Mouse (Mus musculus) megakaryocyte, adult 5-6 weeks (primary cell): Measurements from ENCODE around the gene Klf15. TPM values are rescaled to one million over a fixed set of nuclear protein-coding genes. Genes with fewer than 3 reads are reported as not detected.

Experiments used
- ATAC-seq: 2 replicates; pipeline ENCODE4 v1.8.0; 2016; ENCODE audit warnings: mild to moderate bottlenecking, inconsistent platforms; ENCODE audit not compliant: poor library complexity, severe bottlenecking
- total RNA-seq, 2 experiments: library from RNA; stranded (forward) in 1 of 2; stranded (reverse) in 1 of 2; fragments of 153-499, 151-499 nt in 1 of 2; fragments of 221-1000, 200-1000 nt in 1 of 2; gene quantifications; 2 replicates each; pipeline versions ENCODE4 v1.2.3 to v1.2.4; 2015 to 2017

Gene Klf15
- total RNA-seq, 2 experiments from 2014 or later, result not detected

DNA sequence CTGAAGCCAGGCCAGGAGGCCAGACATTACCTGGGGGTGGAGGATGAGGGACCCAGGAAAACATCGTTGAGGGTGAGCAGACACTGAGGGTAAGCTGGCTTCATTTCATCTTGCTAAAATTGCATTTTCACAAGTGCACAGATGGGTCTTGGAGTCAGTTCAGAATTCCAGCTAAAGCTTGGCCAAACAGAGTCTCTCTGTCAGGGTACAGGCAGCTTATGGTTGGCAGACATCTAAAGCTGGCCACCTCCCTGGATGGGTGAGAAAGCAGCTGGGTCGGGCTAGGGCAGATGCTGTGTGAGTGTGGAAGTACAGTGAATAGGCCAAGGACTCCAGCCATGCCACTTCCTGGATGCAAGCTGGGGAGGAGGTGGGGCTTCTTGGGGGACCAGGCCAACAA lies 28.6 kb downstream of the Klf15 start:
- ATAC-seq, result no peak

DNA sequence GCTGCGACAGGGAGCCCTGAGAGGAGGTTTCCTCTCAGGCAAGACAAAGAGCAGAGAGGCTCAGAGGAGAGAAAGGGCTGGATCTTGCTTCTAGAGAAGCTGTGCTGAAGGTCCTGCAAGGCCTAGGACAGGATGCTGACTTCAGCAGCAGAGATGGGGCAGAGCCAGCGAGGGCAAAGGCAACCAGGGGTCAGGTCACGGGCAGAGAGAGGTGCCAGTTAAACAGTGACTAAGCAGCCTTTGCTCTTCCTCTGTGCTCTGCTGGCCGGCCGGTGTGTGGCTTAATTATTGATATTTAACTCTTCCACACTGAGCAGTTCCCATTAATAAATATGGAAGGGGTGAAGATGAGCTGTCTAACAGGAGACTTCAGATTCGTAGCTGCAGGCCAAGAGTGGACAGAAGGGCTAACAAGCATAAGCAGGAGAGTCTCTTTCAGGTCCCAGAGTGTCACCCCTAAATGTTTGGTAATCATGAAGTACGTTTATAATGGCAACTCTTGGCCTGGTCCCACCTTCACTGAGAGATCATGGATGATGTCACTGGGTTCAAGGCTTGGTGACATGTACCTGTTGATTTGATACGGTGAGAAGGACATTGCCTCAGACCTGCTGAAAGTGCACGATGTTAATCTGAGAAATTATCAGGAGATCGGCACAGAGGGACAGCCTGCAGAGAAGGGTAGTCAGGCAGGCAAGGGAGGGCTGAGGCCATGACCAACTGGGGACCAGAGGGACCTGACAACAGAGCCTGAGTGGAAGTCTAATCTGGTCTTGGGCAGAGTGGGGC lies 29.8 kb downstream of the Klf15 start:
- ATAC-seq, result no peak

DNA sequence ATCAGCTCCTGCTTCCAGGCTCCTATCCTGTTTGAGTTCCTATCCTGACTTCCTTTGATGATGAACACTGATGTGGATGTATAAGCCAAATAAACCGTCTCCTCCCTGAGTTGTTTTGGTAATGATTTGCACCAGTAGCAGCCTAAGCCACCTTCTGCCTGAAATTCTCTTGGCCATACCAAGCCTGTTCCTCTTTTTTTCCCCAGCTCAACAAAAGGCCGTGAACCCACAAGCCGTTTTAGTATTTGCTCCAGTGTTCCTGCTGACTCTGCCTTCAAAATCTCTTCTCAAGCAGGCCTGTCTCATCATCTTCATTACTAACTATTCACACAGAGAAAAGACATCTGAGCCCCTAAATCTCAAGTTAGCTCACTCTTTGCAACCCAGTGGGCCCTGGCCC lies 31.8 kb downstream of the Klf15 start:
- ATAC-seq, result no peak

DNA sequence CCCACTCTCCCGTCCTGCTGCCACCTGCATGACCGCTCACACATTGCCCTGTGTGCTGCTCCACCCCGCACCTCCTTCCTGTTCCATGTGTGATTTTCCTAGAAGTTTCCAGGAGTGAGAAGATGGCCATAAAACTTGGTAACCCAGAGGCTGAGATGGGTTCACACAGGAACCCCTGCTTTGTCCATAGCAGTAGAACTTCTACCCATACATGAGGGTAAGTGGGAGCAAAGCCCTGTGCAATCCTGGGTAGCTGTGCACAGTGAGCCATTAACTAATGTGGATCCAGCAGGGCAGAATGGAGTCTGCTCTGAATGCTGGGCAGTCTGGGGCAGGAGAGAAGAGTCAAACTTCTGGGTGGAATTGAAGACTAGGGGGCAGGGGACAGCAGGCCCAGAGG lies 32.2 kb downstream of the Klf15 start:
- no peak for ATAC-seq

DNA sequence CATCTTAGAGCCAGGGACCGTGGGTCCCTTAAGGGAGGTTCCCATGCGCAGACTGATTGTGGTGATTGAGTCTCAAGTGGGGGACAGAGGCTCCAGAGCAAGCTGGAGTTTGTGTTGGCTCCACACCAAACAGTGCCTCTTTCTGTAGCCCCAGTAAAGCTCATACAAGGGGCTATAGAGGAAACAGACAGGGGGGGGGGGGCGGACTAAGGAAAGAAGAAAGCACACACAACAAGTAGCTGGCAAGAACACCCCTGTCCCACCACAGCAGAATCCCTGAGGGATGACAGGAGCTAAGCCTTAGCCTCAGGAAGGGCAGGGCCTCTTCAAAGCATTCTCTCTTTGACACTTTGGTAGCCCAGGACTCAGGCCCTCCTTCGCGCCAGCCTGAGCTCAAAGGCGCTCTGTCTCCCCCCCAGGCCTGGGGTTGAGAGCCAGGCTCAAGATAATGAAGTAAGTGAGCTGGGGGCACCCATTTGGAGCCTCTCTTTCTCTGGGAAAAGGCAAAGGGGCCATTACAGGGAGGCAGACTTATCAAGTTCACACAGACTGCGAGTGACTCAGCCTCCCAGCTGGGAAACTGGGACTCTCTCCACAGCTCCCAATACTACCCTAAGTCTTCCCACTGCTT lies 33.0 kb downstream of the Klf15 start:
- no peak for ATAC-seq

DNA sequence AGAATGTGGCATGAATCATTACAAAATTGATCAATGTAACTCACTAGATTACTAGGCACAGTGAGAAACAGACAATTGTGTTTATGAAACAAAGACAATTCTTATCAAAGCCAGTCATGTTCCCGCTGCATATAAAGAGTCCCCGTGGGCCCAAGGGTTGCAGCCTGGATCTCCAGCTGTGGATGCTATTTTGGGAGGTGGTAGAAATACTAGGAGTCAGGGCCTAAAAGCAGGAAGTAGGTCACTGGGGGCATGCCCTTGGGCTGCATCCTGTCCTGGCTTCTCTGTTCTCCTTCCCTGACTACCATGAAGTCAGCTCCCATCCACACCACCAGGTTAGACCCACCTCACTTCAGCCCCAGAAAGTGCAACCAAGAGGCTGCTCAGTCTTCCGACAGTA lies 33.8 kb downstream of the Klf15 start:
- no peak for ATAC-seq

DNA sequence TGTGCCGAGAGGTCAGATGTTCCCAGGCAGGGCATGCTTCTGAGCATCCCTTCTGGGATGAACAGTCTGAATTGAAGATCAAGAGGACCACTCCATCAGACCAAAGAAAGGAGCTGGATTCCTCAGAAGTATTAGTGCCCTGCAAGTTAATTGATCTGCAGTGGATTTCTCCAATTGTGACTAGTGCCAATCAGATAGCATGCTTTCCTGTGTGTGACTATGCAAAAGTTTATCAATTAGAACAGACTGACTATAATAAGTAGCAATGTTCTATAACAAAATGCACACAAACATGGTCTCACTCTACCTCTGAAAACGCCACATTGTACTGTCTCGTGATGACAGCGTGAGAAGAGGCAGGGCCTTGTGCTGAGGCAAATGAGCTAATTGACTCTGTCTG lies 37.1 kb downstream of the Klf15 start:
- ATAC-seq, result no peak

- peak; percentile 24 for ATAC-seq
Measured at GRCm38 (mm10) chr6:90501222-90501940, 39.0 kb downstream of the Klf15 start.

- ATAC-seq, result no peak
Measured at GRCm38 (mm10) chr6:90505906-90506305, 43.5 kb downstream of the Klf15 start.

DNA sequence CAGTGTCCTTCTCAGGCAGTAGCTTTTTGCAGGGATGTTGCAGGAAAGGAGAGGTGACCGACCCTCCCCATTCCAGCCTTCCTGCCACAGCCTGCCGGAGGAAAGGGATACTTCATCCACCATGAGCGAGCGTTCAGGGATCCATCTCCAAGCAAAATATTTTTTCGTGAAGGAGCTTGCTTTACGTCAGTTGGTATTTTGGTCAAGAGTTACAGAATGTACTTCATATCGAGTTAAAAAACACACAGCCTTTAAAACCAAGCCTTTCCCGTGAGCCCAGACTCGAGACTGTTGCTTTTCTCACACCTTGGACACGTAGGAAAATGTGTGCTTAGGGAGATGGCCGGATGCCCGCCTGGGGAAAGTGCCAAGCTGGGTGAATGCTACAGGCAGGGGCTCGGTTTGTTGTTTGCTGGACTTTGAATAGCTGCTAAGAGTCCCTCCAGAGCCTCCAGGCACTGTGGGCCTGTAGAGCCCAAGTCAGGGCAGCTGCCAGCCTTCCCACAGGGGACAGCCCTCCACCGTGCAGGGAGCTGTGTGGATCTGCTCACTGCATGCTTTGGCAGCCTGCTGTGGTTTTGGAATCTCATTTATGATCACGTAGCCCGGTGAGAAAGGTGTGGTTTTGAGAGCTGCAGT lies 44.4 kb downstream of the Klf15 start:
- no peak for ATAC-seq

DNA sequence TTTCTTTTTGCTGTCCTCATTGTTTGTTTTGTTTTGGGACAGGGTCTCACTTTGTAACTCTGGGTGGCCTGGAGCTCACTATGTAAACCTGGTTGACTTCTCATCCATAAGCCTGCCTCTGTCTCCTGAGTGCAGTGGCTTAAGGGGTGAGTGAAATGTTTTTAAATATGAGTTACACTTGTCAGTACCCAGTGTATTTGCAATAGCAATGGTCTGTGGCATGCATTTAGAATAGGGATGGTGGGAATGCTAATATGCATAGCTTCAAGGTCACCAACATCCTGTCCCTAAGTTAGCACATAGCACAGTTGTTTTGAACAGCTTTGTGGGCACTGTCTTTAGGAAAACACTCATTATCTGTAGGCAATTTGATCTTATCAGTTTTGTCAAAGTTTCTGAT lies 45.1 kb downstream of the Klf15 start:
- ATAC-seq, result no peak

DNA sequence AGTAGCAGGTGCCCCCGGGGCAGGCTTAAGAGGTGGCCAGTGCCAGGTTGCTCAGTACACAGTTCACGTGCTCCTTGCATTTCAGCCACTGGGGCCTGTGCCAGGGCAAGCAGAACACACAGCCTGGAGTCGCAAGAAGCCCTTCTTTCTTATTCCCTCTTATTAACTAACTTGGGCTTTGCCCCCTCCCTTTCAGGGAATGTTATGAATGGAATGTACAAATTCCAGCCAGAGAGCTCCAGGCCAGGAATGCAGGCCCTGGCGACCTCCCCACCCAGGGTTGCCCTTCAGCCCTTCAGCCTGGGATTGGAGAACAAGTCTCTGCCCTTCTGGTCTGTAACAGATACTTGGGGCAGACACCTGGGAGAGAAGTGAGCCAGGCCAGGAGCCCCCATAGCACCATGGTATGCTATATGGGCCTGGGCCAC lies 45.8 kb downstream of the Klf15 start:
- no peak for ATAC-seq

GRCm38 (mm10) chr6:90509085-90509484 lies 46.7 kb downstream of the Klf15 start:
- ATAC-seq, result no peak

GRCm38 (mm10) chr6:90512416-90512815 lies 50.0 kb downstream of the Klf15 start:
- no peak for ATAC-seq

DNA sequence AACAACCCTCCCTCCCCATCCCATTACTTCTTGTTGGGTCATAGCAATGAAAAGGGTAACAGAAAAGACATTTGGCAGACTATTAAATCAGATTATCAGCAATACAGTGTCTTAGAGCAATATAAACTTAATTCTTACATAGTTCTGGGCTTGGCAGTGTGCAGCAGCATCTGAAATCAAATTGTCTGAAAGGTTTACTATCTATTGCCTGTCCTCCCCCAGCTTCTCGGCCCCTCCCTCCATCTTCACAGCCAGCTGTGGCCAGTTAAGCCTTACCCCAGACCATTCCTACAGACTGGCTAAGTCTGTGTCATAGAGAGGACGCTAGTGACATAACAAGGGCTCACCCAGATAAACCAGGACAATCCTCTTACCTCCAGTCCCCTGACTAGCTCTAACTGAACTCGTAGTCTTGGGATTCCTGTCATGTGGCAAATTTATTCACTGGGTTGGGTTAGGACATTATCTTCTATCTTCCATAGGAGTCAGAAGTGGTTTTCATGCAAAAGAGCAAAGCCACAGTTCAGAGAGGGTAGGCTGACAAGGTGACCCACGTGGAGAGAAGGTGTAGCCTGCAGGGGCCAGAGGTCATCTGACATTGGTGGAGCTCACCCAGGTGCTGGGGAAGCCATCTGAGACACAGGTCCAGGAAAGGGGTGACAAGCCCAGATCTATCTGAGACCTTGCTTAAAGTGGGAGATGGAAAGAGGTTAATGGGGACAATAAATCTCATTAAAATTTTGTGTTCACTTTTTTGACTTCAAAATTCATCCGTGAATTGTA lies 50.9 kb downstream of the Klf15 start:
- ATAC-seq, result no peak

DNA sequence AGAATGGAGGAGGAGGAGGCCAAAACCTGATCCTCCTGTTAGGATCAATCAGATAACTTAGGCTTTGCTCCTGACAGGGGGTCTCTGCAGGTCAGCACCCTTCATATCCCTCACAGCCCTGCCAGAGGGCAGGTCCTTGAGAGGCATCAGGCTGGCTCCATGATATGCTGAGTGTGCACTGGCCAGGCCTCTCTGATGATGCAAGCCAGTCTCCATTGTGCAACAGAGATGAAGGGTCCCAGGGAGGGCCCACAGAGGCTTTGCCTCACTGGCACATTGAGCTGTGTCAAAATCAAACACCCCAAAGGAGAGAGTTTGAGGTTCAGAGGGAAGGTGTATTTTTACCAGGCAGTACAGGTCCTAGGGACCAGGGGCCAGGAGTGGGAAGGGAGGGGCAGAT lies 52.0 kb downstream of the Klf15 start:
- no peak for ATAC-seq

GRCm38 (mm10) chr6:90514883-90515405 lies 52.6 kb downstream of the Klf15 start:
- ATAC-seq, result 0 out of 2 replicates have a peak, but pooled peaks have one; percentile 35

DNA sequence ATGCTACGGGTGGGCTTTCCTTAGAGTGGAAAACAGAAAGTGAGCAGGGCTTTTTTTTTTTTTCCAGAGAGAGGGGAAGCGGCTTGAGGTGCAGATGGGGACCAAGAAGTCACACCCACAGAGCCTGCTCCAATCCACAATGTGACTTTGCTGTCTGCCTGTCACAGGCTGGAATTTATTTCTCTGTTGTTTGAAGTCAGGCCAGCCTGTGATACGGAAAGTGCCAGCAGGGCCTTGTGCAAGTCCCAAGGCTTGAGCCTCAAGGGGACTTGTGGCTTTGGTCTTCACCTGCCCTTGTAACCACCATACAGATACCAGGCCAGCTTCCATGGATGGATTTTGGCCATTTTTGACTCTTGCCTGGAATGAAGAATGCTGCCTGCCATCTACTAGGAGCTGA lies 56.5 kb downstream of the Klf15 start:
- no peak for ATAC-seq

- no peak for ATAC-seq
Measured at GRCm38 (mm10) chr6:90519375-90519774, 57.0 kb downstream of the Klf15 start.
